Mouse (Mus musculus): ENCODE results near the gene 4921524J17Rik. TPM values are rescaled to one million over a fixed set of nuclear protein-coding genes. Genes with fewer than 3 reads are reported as not detected.

The 4921524J17Rik gene
- polyA plus RNA-seq, 1 experiment from 2014 or later: 52.1 TPM

GRCm38 (mm10) chr8:85376516-85376915 is 56.1 kb downstream of the 4921524J17Rik start:
- Histone ChIP-seq H3K27ac (no peak overlapping the region), H3K9me3 (no peaks in the 10 kb centered on the region), H3K36me3 (no peaks in the 10 kb centered on the region), H3K27me3 (no peaks in the 10 kb centered on the region), H3K4me3 (no peak overlapping the region), H3K9ac (no peak overlapping the region), H3K4me2 (replicated peaks) (no peak overlapping the region), H3K4me1 (peaks cover 35% of the 10 kb centered on the region)
- ATAC-seq (ENCODE audit: low FRiP score, low read depth): no peak
- WGBS: 51% methylated on average over 3 of the region's 3 CpGs

DNA sequence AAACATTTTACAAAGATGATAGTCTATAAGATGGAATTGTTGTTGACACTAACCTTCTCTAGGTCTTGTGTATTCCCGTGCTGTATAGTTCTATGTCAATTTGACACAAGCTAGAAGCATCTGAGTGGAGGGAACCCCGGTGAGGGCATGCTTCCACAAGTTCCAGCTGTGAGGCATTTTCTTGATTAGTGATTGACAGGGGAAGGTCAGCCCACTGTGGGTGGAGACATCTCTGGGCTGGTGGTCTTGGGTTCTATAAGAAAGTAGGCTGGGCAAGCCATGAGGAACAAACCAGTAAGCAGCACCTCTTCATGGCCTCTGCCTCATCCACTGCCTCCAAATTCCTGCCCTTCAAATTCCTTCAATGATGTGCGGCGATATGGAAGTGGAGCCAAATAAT is 58.3 kb downstream of the 4921524J17Rik start:
- WGBS: 52% methylated on average over 4 of the region's 4 CpGs
- H3K4me3 ChIP-seq: no peak overlapping the region
- H3K9ac ChIP-seq: no peak overlapping the region
- no peak for ATAC-seq (ENCODE audit: low FRiP score, low read depth)
- H3K4me1 ChIP-seq: peaks cover 19% of the 10 kb centered on the region
- H3K9me3 ChIP-seq: no peaks in the 10 kb centered on the region
- H3K27ac ChIP-seq: no peak overlapping the region
- no peaks in the 10 kb centered on the region for H3K36me3 ChIP-seq
- no peak overlapping the region for H3K4me2 ChIP-seq (replicated peaks)
- H3K27me3 ChIP-seq: no peaks in the 10 kb centered on the region

DNA sequence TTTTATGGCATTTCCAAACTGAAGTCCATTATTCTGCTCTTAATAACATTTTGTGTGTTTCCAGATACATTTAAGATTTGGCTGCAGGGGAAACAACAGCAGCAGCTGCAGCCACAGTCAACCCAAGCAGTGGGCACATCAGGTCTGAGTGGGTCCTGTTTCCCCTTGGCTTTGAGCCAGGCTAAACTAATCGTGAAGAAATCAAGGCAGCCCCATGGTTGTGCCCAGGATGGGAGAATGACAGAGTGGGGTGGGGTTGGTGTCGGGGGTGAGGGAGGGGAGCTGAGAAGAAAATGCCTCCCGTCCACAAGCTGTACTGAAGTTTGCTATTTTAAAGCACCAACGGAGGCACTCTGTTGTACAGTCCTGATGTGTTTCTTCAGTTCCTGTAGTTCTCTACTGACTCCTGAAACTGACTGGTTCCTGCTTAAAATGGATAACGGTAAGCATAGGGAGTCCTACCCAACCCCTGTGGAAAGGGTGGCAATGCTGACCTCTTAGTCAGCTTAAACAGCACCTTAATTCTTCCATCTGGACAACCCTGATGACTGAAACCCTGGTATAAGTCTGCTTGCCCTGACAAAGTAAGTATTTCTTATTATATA is 59.1 kb downstream of the 4921524J17Rik start:
- H3K4me1 ChIP-seq: peaks cover 12% of the 10 kb centered on the region
- WGBS: 42% methylated on average over 5 of the region's 5 CpGs
- no peaks in the 10 kb centered on the region for H3K27me3 ChIP-seq
- H3K4me3 ChIP-seq: no peak overlapping the region
- H3K27ac ChIP-seq: peak overlapping the region; percentile 15; the same call in 1 of the 2 replicates
- 0 out of 2 replicates have a peak overlapping the region, but pooled peaks have one; percentile 4 for H3K4me2 ChIP-seq (replicated peaks)
- ATAC-seq (ENCODE audit: low FRiP score, low read depth): no peak
- peak overlapping the region; percentile 43 for H3K9ac ChIP-seq
- no peaks in the 10 kb centered on the region for H3K36me3 ChIP-seq
- H3K9me3 ChIP-seq: no peaks in the 10 kb centered on the region

DNA sequence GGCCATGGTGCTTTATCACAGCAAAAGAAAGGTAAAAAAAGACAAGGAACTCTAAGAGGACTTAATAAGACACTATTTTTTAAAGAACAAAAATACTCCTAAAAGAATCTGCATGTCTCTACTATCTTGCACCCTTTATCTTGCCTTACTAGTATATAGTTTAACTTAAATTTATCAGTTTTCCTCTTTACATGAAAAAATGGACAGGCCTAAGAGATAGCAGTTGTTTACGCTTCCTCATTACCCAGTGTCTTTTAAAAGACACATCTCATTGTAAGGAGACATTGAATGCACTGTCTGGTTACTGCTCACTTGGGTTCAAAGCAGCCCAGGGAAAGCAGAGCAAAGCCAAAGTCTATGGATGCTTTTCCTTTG is 60.2 kb downstream of the 4921524J17Rik start:
- Histone ChIP-seq H3K4me3 (no peak overlapping the region), H3K9ac (no peak overlapping the region), H3K9me3 (no peaks in the 10 kb centered on the region), H3K4me2 (replicated peaks) (no peak overlapping the region), H3K36me3 (no peaks in the 10 kb centered on the region), H3K27me3 (no peaks in the 10 kb centered on the region), H3K4me1 (peaks cover 15% of the 10 kb centered on the region), H3K27ac (no peak overlapping the region)
- 94% methylated on average over 1 of the region's 1 CpGs for WGBS
- no peak for ATAC-seq (ENCODE audit: low FRiP score, low read depth)

GRCm38 (mm10) chr8:85371736-85372464 is 60.7 kb downstream of the 4921524J17Rik start:
- Histone ChIP-seq H3K9me3 (no peaks in the 10 kb centered on the region), H3K4me3 (no peak overlapping the region), H3K4me1 (peaks cover 19% of the 10 kb centered on the region), H3K27ac (no peak overlapping the region), H3K36me3 (no peaks in the 10 kb centered on the region), H3K4me2 (replicated peaks) (no peak overlapping the region), H3K27me3 (no peaks in the 10 kb centered on the region), H3K9ac (no peak overlapping the region)
- WGBS: 81% methylated on average over 5 of the region's 5 CpGs
- ATAC-seq (ENCODE audit: low FRiP score, low read depth): no peak

DNA sequence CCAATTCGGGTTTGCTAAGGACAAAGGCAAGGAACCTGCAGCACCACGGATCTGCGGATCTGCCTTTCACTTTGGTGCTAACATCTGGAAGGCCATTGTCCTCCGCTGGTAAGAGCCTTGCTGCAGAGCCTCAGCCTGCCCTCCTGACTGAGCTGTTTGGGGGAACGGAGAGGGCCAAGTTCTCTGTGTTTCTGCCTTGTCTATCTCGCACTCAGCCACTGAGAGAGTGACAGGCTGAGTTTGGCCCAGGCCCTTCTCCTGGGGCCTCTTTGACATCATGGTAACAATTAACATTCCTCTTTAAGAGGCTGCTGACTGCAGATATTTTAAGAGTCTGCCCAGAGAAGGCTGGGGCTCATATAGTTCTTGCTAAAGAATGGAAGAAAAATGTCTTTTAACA is 67.5 kb downstream of the 4921524J17Rik start:
- Histone ChIP-seq H3K27me3 (no peaks in the 10 kb centered on the region), H3K27ac (peak overlapping the region; percentile 65), H3K36me3 (no peaks in the 10 kb centered on the region), H3K4me1 (peaks cover 24% of the 10 kb centered on the region), H3K4me2 (replicated peaks) (no peak overlapping the region), H3K9me3 (no peaks in the 10 kb centered on the region), H3K4me3 (no peak overlapping the region), H3K9ac (peak overlapping the region; percentile 13; the same call in 1 of the 2 replicates)
- ATAC-seq (ENCODE audit: low FRiP score, low read depth): 0 out of 2 replicates have a peak, but pooled peaks have one; percentile 24
- WGBS: 30% methylated on average over 6 of the region's 6 CpGs

GRCm38 (mm10) chr8:85364628-85365027 is 68.0 kb downstream of the 4921524J17Rik start:
- H3K4me2 ChIP-seq (replicated peaks): no peak overlapping the region
- peaks cover 24% of the 10 kb centered on the region for H3K4me1 ChIP-seq
- no peak overlapping the region for H3K9ac ChIP-seq
- H3K9me3 ChIP-seq: no peaks in the 10 kb centered on the region
- no peaks in the 10 kb centered on the region for H3K27me3 ChIP-seq
- H3K36me3 ChIP-seq: no peaks in the 10 kb centered on the region
- no peak for ATAC-seq (ENCODE audit: low FRiP score, low read depth)
- H3K4me3 ChIP-seq: no peak overlapping the region
- peak overlapping the region; percentile 65 for H3K27ac ChIP-seq
- 75% methylated on average over 11 of the region's 11 CpGs for WGBS

- Histone ChIP-seq H3K27ac (no peak overlapping the region), H3K4me2 (replicated peaks) (no peak overlapping the region), H3K4me3 (no peak overlapping the region), H3K4me1 (peaks cover 24% of the 10 kb centered on the region), H3K27me3 (no peaks in the 10 kb centered on the region), H3K9me3 (no peaks in the 10 kb centered on the region), H3K36me3 (no peaks in the 10 kb centered on the region), H3K9ac (no peak overlapping the region)
- WGBS: 84% methylated on average over 6 of the region's 6 CpGs
- no peak for ATAC-seq (ENCODE audit: low FRiP score, low read depth)
These were observed 69.2 kb downstream of the 4921524J17Rik start for GRCm38 (mm10) chr8:85363406-85363805.

DNA sequence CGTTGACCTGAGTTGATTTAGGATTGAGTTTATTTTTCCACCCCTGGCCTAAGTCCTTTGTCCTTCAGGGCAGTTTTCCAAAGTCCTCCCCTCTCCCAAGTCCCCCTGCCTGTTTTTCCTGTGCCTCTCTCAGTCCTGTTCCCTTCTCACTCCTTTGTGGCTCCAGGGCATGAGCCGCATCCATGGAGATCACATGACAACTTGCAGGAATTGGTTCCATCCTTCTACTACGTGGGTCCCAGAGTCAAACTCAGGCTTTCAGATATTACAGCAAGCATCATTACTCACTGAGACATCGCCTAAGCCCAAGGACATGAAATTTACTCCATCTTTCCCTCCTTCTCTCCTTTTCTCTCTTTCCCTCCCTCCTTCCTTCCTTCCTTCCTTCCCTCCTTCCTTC is 70.4 kb downstream of the 4921524J17Rik start:
- H3K36me3 ChIP-seq: no peaks in the 10 kb centered on the region
- no peak overlapping the region for H3K4me3 ChIP-seq
- ATAC-seq (ENCODE audit: low FRiP score, low read depth): no peak
- H3K27ac ChIP-seq: no peak overlapping the region
- WGBS: 75% methylated on average over 4 of the region's 4 CpGs
- no peak overlapping the region for H3K9ac ChIP-seq
- no peaks in the 10 kb centered on the region for H3K9me3 ChIP-seq
- peaks cover 19% of the 10 kb centered on the region for H3K4me1 ChIP-seq
- no peak overlapping the region for H3K4me2 ChIP-seq (replicated peaks)
- H3K27me3 ChIP-seq: no peaks in the 10 kb centered on the region

Other genes with a start within 250 kb of the 4921524J17Rik start
- gene Olfr371, start 206.8 kb downstream of the 4921524J17Rik start, polyA plus RNA-seq (2015; fragmentation: Nextera tagmentation; extraction: Ambion mirVana): not detected in 2 replicates
- 109 and 116 TPM in 2 replicates for gene Orc6, start 133.2 kb downstream of the 4921524J17Rik start, polyA plus RNA-seq (2015; fragmentation: Nextera tagmentation; extraction: Ambion mirVana)
- gene Vps35, start 133.0 kb downstream of the 4921524J17Rik start, polyA plus RNA-seq (2015; fragmentation: Nextera tagmentation; extraction: Ambion mirVana): 128 and 136 TPM in 2 replicates
- gene Mylk3, start 46.5 kb downstream of the 4921524J17Rik start, polyA plus RNA-seq (2015; fragmentation: Nextera tagmentation; extraction: Ambion mirVana): 1.6 TPM in 2 replicates
- 42.5 and 43.6 TPM in 2 replicates for gene Gpt2, start 59.7 kb upstream of the 4921524J17Rik start, polyA plus RNA-seq (2015; fragmentation: Nextera tagmentation; extraction: Ambion mirVana)
- gene Dnaja2, start 122.5 kb upstream of the 4921524J17Rik start, polyA plus RNA-seq (2015; fragmentation: Nextera tagmentation; extraction: Ambion mirVana): 159 and 167 TPM in 2 replicates